Mouse (Mus musculus) lung, postnatal 0 days (tissue): ENCODE measurements at regions not wholly inside any gene's neighbourhood (a gene's known extent, or its start where the extent isn't known, plus 50 kb on each side); places are given as distances from the start of the nearest gene placed in this dataset.

ENCODE experiments used
- CTCF ChIP-seq: IDR thresholded peaks from 2 replicates; pipeline ENCODE4 v1.5.1; 2016; ENCODE audit warnings: antibody characterized with exemption, mild to moderate bottlenecking
- EP300 ChIP-seq: IDR thresholded peaks from 2 replicates; pipeline ENCODE4 v1.6.1; 2016; ENCODE audit warnings: antibody characterized with exemption, mild to moderate bottlenecking, control low read depth

DNA sequence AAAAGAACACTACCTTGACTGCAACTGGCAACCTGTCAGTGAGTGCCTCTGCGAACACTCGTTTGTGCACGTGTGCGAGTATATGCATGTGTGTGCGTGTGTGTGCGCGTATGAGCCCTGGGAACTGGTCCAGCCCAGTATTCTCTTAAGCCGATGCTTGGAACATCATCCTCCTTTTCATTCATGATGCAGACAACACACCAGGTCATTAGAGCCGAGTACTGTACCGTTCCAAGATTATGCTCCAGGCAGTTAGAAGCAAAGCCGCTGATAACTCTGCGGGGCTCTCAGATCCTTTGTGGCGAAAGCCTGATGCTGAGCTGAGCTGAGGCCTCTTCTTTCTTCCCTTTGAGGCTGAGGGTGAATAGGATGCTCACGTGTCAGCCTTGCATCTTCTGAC lies 61.8 kb upstream of the Gm21915 start:
- TF ChIP-seq CTCF (no peak), EP300 (no peak)
